In the genomic region with DNA sequence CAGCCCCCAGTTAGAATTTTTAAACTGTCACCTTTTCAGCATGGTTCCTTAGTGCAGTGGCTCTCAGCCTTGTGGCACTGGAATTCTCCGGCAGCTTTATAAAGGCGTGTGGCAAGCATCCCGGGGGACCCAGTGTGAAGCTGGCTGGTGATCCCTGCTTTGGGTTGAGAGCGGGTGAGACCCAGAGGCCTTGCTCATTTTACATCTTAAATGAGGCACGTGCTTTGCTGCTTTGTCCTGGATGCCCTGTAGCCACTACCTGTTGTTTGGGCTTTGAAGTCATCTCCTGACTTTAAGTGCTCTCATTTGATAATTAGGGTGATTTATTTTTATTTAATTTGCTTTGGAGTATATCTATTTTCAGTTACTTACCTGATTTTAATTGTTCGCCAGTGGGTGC, we compare ENCODE assay signal across 25 mouse cellular contexts.
"Had no signal": no experiment of that assay in that cellular context is flagged by ENCODE, and none has a peak within 500 bp of the region (broad histone marks: within the 10 kb centered on the region; RNA-seq: fewer than 3 reads in every experiment).

No protein-coding gene starts in this region.

- H3K4me2 ChIP-seq: heart, embryonic 11.5 days; heart, embryonic 13.5 days; heart, embryonic 15.5 days; hindbrain, embryonic 14.5 days; intestine, embryonic 15.5 days; limb, embryonic 12.5 days; liver, embryonic 12.5 days had no signal

- H3K27me3 ChIP-seq: heart, embryonic 13.5 days; heart, embryonic 15.5 days; intestine, embryonic 15.5 days; limb, embryonic 12.5 days; liver, embryonic 12.5 days had no signal

- H3K9ac ChIP-seq: heart, embryonic 13.5 days; heart, embryonic 15.5 days; hindbrain, embryonic 14.5 days; intestine, embryonic 15.5 days; limb, embryonic 12.5 days; liver, embryonic 12.5 days; liver, embryonic 14.5 days had no signal

- DNase-seq: gastrocnemius, postnatal 14 days; gastrocnemius, postnatal 36 days; heart, adult 18-20 months; heart, postnatal 14 days; heart, postnatal 36 days; kidney, adult 18-20 months; kidney, adult 8-10 months; kidney, postnatal 10 days; kidney, postnatal 25 days; kidney, postnatal 4 days; liver had no signal

- H3K9me3 ChIP-seq: heart, embryonic 13.5 days; heart, embryonic 15.5 days; intestine, embryonic 15.5 days; limb, embryonic 10.5 days; limb, embryonic 12.5 days; liver, embryonic 12.5 days had no signal

- ATAC-seq: hindbrain, embryonic 16.5 days; inflammation-experienced regulatory T-cells, adult 6 months; intestine, embryonic 15.5 days; intestine, postnatal 0 days; liver, embryonic 12.5 days had no signal

- H3K4me1 ChIP-seq: heart, embryonic 13.5 days; heart, embryonic 15.5 days; intestine, embryonic 15.5 days; limb, embryonic 10.5 days; limb, embryonic 12.5 days had no signal

- H3K36me3 ChIP-seq: heart, embryonic 15.5 days; intestine, embryonic 15.5 days; liver, embryonic 12.5 days had no signal

- H3K4me3 ChIP-seq: heart, embryonic 13.5 days; heart, embryonic 15.5 days; intestine, embryonic 15.5 days; layer of hippocampus, adult 2 months; left cerebral cortex, adult 2 months; limb, embryonic 10.5 days; limb, embryonic 12.5 days; liver, embryonic 12.5 days had no signal

- H3K27ac ChIP-seq: heart, embryonic 13.5 days; heart, embryonic 15.5 days; hindbrain, embryonic 14.5 days; intestine, embryonic 15.5 days; layer of hippocampus, adult 2 months; left cerebral cortex, adult 2 months; limb, embryonic 10.5 days; limb, embryonic 12.5 days; liver, embryonic 12.5 days; liver, embryonic 14.5 days had no signal
